Mouse (Mus musculus) midbrain, embryonic 11.5 days (tissue): ENCODE results near the gene Fcrlb. TPM values are rescaled to one million over a fixed set of nuclear protein-coding genes. Genes with fewer than 3 reads are reported as not detected.
"Not testable (repeated sequence)": the region's sequence is repeated elsewhere in the genome, so short reads cannot be mapped to it uniquely, and the experiment has no call there.

ENCODE experiments used
- ATAC-seq: fragments of 200-750 bp; cut with Nextera tagmentation; 2 replicates; pipeline ENCODE4 v1.8.0; 2017; ENCODE audit warnings: moderate TSS enrichment, moderate library complexity; ENCODE audit not compliant: low FRiP score
- DNase-seq: peaks from one replicate; pipeline ENCODE4 v3.0.0; 2015; ENCODE audit warnings: low spot score; ENCODE audit errors: missing footprints
- H3K27ac ChIP-seq: fragments of 300-500 bp; sonication (generic); 2 replicates; pipeline ENCODE4 v1.5.1; 2014; ENCODE audit warnings: low read depth, low read length
- H3K27me3 ChIP-seq: fragments of 300-500 bp; sonication (generic); 2 replicates; pipeline ENCODE4 v1.6.1; 2014; ENCODE audit warnings: mild to moderate bottlenecking, low read length, moderate library complexity, mixed read lengths; ENCODE audit not compliant: control insufficient read depth, insufficient read depth
- H3K36me3 ChIP-seq: fragments of 300-500 bp; sonication (generic); 2 replicates; pipeline ENCODE4 v1.6.1; 2014; ENCODE audit warnings: mild to moderate bottlenecking, low read length, moderate library complexity, mixed read lengths; ENCODE audit not compliant: control insufficient read depth, insufficient read depth
- H3K4me1 ChIP-seq: fragments of 300-500 bp; sonication (generic); 2 replicates; pipeline ENCODE4 v1.6.1; 2014; ENCODE audit warnings: low read length; ENCODE audit not compliant: control insufficient read depth, insufficient read depth
- H3K4me2 ChIP-seq: fragments of 300-500 bp; sonication (generic); 2 replicates; pipeline ENCODE4 v1.6.1; 2014; ENCODE audit warnings: mild to moderate bottlenecking, moderate library complexity
- H3K4me3 ChIP-seq: fragments of 300-500 bp; sonication (generic); 2 replicates; pipeline ENCODE4 v1.5.1; 2014; ENCODE audit warnings: low read depth, low read length
- H3K9ac ChIP-seq: fragments of 300-500 bp; sonication (generic); 2 replicates; pipeline ENCODE4 v1.6.1; 2014; ENCODE audit warnings: low read length
- H3K9me3 ChIP-seq: fragments of 300-500 bp; sonication (generic); 2 replicates; pipeline ENCODE4 v1.6.1; 2016; ENCODE audit warnings: low read length; ENCODE audit not compliant: control insufficient read depth
- WGBS: fragments of 180-500 bp; shearing (Covaris S2); extraction: QIAGEN DNeasy Blood & Tissue Kit; methylation state at CpG from one replicate; pipeline ENCODE4 v1.1.7; 2014; 5-methylcytosine and 5-hydroxymethylcytosine counted together
- polyA plus RNA-seq: library from polyadenylated mRNA; unstranded; fragments of >200 nt; fragmentation: Nextera tagmentation; extraction: Ambion mirVana; gene quantifications from 2 replicates; pipeline ENCODE4 v1.2.1, GENCODE M21; 2014

Gene Fcrlb
- polyA plus RNA-seq: not detected in 2 replicates

- H3K9me3 ChIP-seq: no peaks in the 10 kb centered on the region
- peaks cover 5% of the 10 kb centered on the region; the same call in 1 of the 2 replicates for H3K4me1 ChIP-seq
- DNase-seq: no peak
- no peak for ATAC-seq
- H3K27ac ChIP-seq: no peak within 1 kb of the TSS
- no peak within 1 kb of the TSS for H3K4me3 ChIP-seq
- 58% methylated on average over 5 of the region's 5 CpGs for WGBS
- H3K27me3 ChIP-seq: peaks cover 14% of the 10 kb centered on the region
- H3K4me2 ChIP-seq: no peak within 1 kb of the TSS
- no peaks in the 10 kb centered on the region for H3K36me3 ChIP-seq
- no peak within 1 kb of the TSS for H3K9ac ChIP-seq
These were observed at the start of gene Fcrlb for GRCm38 (mm10) chr1:170912891-170913615. TSS of gene Fcrlb (minus strand) at chr1:170912941.

- Histone ChIP-seq H3K4me2 (no peak overlapping the region), H3K36me3 (no peaks in the 10 kb centered on the region), H3K9ac (no peak overlapping the region), H3K4me3 (no peak overlapping the region), H3K27me3 (no peaks in the 10 kb centered on the region), H3K27ac (no peak overlapping the region), H3K9me3 (no peaks in the 10 kb centered on the region), H3K4me1 (no peaks in the 10 kb centered on the region)
- WGBS: 88% methylated on average over 2 of the region's 2 CpGs
- ATAC-seq: no peak
- no peak for DNase-seq
These were observed 49.6 kb upstream of the Fcrlb start for GRCm38 (mm10) chr1:170962301-170962700.

- WGBS: 77% methylated on average over 6 of the region's 6 CpGs
- Histone ChIP-seq H3K36me3 (no peaks in the 10 kb centered on the region), H3K4me3 (no peak overlapping the region), H3K27me3 (no peaks in the 10 kb centered on the region), H3K9ac (no peak overlapping the region), H3K4me2 (no peak overlapping the region), H3K27ac (no peak overlapping the region), H3K4me1 (no peaks in the 10 kb centered on the region), H3K9me3 (no peaks in the 10 kb centered on the region)
- DNase-seq (no peak), ATAC-seq (no peak)
These were observed 48.4 kb upstream of the Fcrlb start for GRCm38 (mm10) chr1:170961101-170961500.

GRCm38 (mm10) chr1:170959791-170960190 lies 47.0 kb upstream of the Fcrlb start:
- no peaks in the 10 kb centered on the region for H3K4me1 ChIP-seq
- 78% methylated on average over 2 of the region's 2 CpGs for WGBS
- DNase-seq (no peak), ATAC-seq (no peak)
- H3K27me3 ChIP-seq: no peaks in the 10 kb centered on the region
- H3K36me3 ChIP-seq: no peaks in the 10 kb centered on the region
- no peak overlapping the region for H3K9ac ChIP-seq
- no peak overlapping the region for H3K4me3 ChIP-seq
- H3K9me3 ChIP-seq: no peaks in the 10 kb centered on the region
- no peak overlapping the region for H3K4me2 ChIP-seq
- no peak overlapping the region for H3K27ac ChIP-seq

GRCm38 (mm10) chr1:170958225-170958624 lies 45.5 kb upstream of the Fcrlb start:
- Histone ChIP-seq H3K4me3 (no peak overlapping the region), H3K9ac (no peak overlapping the region), H3K4me1 (no peaks in the 10 kb centered on the region), H3K36me3 (no peaks in the 10 kb centered on the region), H3K27ac (no peak overlapping the region), H3K9me3 (no peaks in the 10 kb centered on the region), H3K27me3 (no peaks in the 10 kb centered on the region), H3K4me2 (no peak overlapping the region)
- ATAC-seq: no peak
- 59% methylated on average over 3 of the region's 3 CpGs for WGBS
- DNase-seq: no peak

- Histone ChIP-seq H3K9ac (no peak overlapping the region), H3K27ac (no peak overlapping the region), H3K4me2 (no peak overlapping the region), H3K4me3 (no peak overlapping the region), H3K27me3 (no peaks in the 10 kb centered on the region), H3K36me3 (no peaks in the 10 kb centered on the region), H3K9me3 (no peaks in the 10 kb centered on the region), H3K4me1 (no peaks in the 10 kb centered on the region)
- no peak for ATAC-seq
- WGBS: 89% methylated on average over 2 of the region's 2 CpGs
- no peak for DNase-seq
These were observed 40.5 kb upstream of the Fcrlb start for GRCm38 (mm10) chr1:170953192-170953591.

- H3K4me2 ChIP-seq: no peak overlapping the region
- no peak for DNase-seq
- H3K9me3 ChIP-seq: no peaks in the 10 kb centered on the region; the same call in 1 of the 2 replicates
- no peaks in the 10 kb centered on the region for H3K4me1 ChIP-seq
- no peak for ATAC-seq
- WGBS: 65% methylated on average over 3 of the region's 3 CpGs
- H3K27me3 ChIP-seq: no peaks in the 10 kb centered on the region
- no peak overlapping the region for H3K4me3 ChIP-seq
- no peak overlapping the region for H3K9ac ChIP-seq
- no peaks in the 10 kb centered on the region for H3K36me3 ChIP-seq
- H3K27ac ChIP-seq: no peak overlapping the region
These were observed 38.0 kb upstream of the Fcrlb start for GRCm38 (mm10) chr1:170950772-170951171.

GRCm38 (mm10) chr1:170944908-170945307 lies 32.2 kb upstream of the Fcrlb start:
- not testable (repeated sequence) for DNase-seq, H3K4me3 ChIP-seq, ATAC-seq

GRCm38 (mm10) chr1:170944151-170944550 lies 31.4 kb upstream of the Fcrlb start:
- not testable (repeated sequence) for H3K36me3 ChIP-seq, H3K9me3 ChIP-seq, H3K4me1 ChIP-seq, H3K27ac ChIP-seq, DNase-seq, H3K9ac ChIP-seq, H3K4me2 ChIP-seq, H3K27me3 ChIP-seq, H3K4me3 ChIP-seq, ATAC-seq
- WGBS: 92% methylated on average over 9 of the region's 9 CpGs

More at GRCm38 (mm10) chr1:170944908-170945307, 32.2 kb upstream of the Fcrlb start:
- not testable (repeated sequence) for H3K9me3 ChIP-seq, H3K36me3 ChIP-seq, H3K27ac ChIP-seq, H3K4me1 ChIP-seq, H3K4me2 ChIP-seq, H3K27me3 ChIP-seq, H3K9ac ChIP-seq
- WGBS: 92% methylated on average over 2 of the region's 9 CpGs
